Mouse (Mus musculus) ES-E14 (cell line): ENCODE data around the gene Gnb1. TPM values are rescaled to one million over a fixed set of nuclear protein-coding genes. Genes with fewer than 3 reads are reported as not detected.

Experiments used
- DNase-seq: peaks from one replicate; pipeline ENCODE4 v3.0.0-alpha.2; 2013; ENCODE audit warnings: low read depth, low spot score
- H3K27ac ChIP-seq: 2 replicates; pipeline ENCODE4 v1.5.1; 2012; ENCODE audit warnings: low read depth, mild to moderate bottlenecking, low read length, moderate library complexity, mixed read lengths; ENCODE audit not compliant: poor library complexity, insufficient read depth, severe bottlenecking
- H3K36me3 ChIP-seq: 2 replicates; pipeline ENCODE4 v1.6.1; 2012; ENCODE audit warnings: mild to moderate bottlenecking, low read length, moderate library complexity, mixed read lengths; ENCODE audit not compliant: control insufficient read depth, poor library complexity, insufficient read depth, severe bottlenecking
- H3K4me1 ChIP-seq, 2 experiments: fragments of 150-350 bp in 1 of 2; sonication (generic) in 1 of 2; 2 replicates each; pipeline ENCODE4 v1.6.1; 2012; ENCODE audit warnings: low read length in 2 of 2, mild to moderate bottlenecking in 1 of 2, mixed read lengths in 1 of 2; ENCODE audit not compliant: control insufficient read depth in 2 of 2, insufficient read depth in 2 of 2, poor library complexity in 1 of 2
- H3K4me3 ChIP-seq, 2 experiments: fragments of 150-350 bp in 1 of 2; sonication (generic) in 1 of 2; 2 replicates each; pipeline ENCODE4 v1.5.1; 2012; ENCODE audit warnings: low read length in 2 of 2, low read depth in 1 of 2, mild to moderate bottlenecking in 1 of 2, mixed read lengths in 1 of 2; ENCODE audit not compliant: insufficient read depth in 1 of 2, poor library complexity in 1 of 2, severe bottlenecking in 1 of 2
- H3K9ac ChIP-seq: 2 replicates; pipeline ENCODE4 v1.6.1; 2012; ENCODE audit warnings: low read depth, mild to moderate bottlenecking, low read length, mixed read lengths; ENCODE audit not compliant: poor library complexity, insufficient read depth, severe bottlenecking
- H3K9me3 ChIP-seq: fragments of 150-350 bp; sonication (generic); 2 replicates; pipeline ENCODE4 v1.6.1; 2012; ENCODE audit warnings: low read depth, mild to moderate bottlenecking, low read length; ENCODE audit not compliant: control insufficient read depth, insufficient read depth
- CHD2 ChIP-seq: IDR thresholded peaks from 2 replicates; pipeline ENCODE4 v1.6.1; 2014; ENCODE audit warnings: mild to moderate bottlenecking, low read depth, low read length, inconsistent platforms
- HCFC1 ChIP-seq: IDR thresholded peaks from 2 replicates; pipeline ENCODE4 v1.6.1; 2012; ENCODE audit warnings: low read length, inconsistent platforms, borderline replicate concordance; ENCODE audit not compliant: insufficient read depth
- MAFK ChIP-seq: IDR thresholded peaks from 2 replicates; pipeline ENCODE4 v1.6.1; 2014; ENCODE audit warnings: mild to moderate bottlenecking, low read depth, low read length, inconsistent platforms; ENCODE audit not compliant: insufficient read depth
- ZC3H11A ChIP-seq: IDR thresholded peaks from 2 replicates; pipeline ENCODE4 v1.6.1; 2012; ENCODE audit warnings: low read depth, mild to moderate bottlenecking, inconsistent platforms, low read length, borderline replicate concordance
- ZNF384 ChIP-seq: IDR thresholded peaks from 2 replicates; pipeline ENCODE4 v1.6.1; 2012; ENCODE audit warnings: low read depth, low read length, inconsistent platforms
- in situ Hi-C, 2 experiments: fragments of 600-800 bp; cut with MboI; formaldehyde crosslinking; loops; one replicate each; pipeline ENCODE4 v1.15.1; 2025; ENCODE audit warnings: low sequenced_read_pairs in 2 of 2, inconsistent platforms in 1 of 2; ENCODE audit not compliant: unreplicated experiment in 2 of 2
- total RNA-seq: library from RNA; depleted of rRNA; stranded (reverse); fragments of 300-350 nt; gene quantifications from 2 replicates; pipeline ENCODE4 v1.2.3, GENCODE M21; 2012

The Gnb1 gene
- total RNA-seq, 1 experiment, result 156 TPM

DNA sequence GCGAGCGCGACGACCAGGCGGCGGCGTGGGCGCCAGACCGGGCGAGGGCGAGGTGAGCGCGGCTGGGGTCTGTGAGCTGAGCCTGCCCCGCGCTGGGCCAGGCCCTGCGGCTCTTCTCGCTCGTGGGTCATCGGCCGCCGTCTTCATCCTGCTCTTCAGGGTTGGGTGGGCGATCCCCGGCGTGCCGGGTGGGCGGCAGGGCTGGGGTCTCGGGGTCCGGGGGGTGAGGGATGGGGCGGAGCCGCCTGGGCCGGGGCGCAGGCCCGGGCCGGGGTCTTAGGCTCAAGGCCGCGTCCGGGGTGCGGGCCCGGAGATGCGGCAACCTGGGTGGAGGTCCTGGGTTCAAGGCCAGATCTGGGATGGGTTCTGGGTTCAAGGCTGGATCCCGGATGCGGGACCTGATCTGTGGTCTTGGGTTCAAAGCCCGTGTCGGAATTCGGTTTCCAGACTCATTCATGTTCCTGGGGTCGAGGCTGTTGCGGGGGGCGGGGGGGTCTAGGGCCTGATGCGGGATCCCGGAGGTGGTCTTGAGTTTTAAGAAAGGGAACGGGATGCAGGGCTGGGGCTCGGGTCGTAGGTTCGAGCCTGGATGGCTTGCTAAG lies 469 bp downstream of the Gnb1 start:
- in situ Hi-C loops, result no loop called here
- TF ChIP-seq HCFC1, result no peak
- TF ChIP-seq ZC3H11A, result no peak
- TF ChIP-seq CHD2, result no peak
- no peak for TF ChIP-seq MAFK
- TF ChIP-seq ZNF384, result no peak
- peaks cover 2 to 17% of the 10 kb centered on the region in 2 experiments; a peak in 3 of 4 replicates for H3K4me1 ChIP-seq
- H3K9ac ChIP-seq, result peak overlapping the region; percentile 93
- no peaks in the 10 kb centered on the region for H3K9me3 ChIP-seq
- H3K4me3 ChIP-seq, result peak overlapping the region; percentile 85 to 98
- no peak for DNase-seq
- no peaks in the 10 kb centered on the region for H3K36me3 ChIP-seq
- H3K27ac ChIP-seq, result peak overlapping the region; percentile 73

DNA sequence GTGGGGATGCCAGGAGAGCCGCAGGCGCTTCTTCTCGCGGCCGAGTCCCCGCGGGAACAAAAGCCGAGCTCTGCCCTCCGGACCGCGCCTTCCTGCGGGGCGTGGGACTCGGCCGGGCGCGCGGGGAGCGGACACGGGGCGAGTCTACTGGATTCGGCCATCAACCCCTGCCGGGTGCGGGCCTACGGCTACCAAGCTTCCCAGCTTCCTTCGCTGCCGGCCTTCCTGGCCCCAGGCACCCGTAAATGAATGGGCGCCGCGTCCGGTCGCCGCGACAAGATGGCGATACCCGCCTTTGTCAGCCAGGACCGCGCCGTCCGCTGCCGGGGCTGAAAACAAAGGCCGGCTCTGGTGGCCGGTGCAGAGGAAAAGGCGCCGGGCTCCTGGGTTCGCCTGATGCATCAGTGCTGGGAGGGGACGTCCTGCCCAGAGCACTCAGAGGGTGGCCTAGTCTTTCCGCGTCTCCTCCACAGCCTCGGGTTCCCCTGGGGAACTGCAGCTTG lies 1.0 kb downstream of the Gnb1 start:
- Histone ChIP-seq H3K9ac (peak overlapping the region; percentile 93), H3K36me3 (no peaks in the 10 kb centered on the region), H3K4me1 (peaks cover 2 to 17% of the 10 kb centered on the region in 2 experiments; a peak in 3 of 4 replicates), H3K4me3 (peak overlapping the region; percentile 85 to 98), H3K9me3 (no peaks in the 10 kb centered on the region), H3K27ac (peak overlapping the region; percentile 73; the same call in 1 of the 2 replicates)
- in situ Hi-C loops, result no loop called here
- DNase-seq, result no peak
- TF ChIP-seq CHD2 (no peak), MAFK (no peak), ZC3H11A (no peak), ZNF384 (0 out of 2 replicates have a peak, but pooled peaks have one; percentile 22)

DNA sequence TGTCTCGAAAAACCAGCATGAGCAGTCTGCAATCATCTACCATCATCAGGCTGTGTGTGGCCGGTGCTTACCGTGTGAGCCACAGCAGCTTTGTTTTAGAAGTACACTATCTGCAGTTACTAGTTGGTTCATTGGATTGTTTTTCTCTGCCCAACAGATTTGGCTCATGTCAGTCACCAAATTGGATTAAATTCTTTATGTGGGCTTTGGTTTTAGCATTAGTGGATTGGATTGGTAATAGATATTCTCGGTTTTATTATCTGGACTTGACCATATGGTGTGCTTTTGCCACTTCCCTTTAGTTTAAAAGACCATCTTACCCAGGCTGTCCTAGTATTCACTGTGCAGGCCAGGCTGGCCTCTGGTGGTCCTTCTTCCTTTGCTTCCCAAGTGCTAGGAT lies 3.7 kb downstream of the Gnb1 start:
- no peaks in the 10 kb centered on the region for H3K36me3 ChIP-seq
- 0 out of 2 replicates have a peak overlapping the region, but pooled peaks have one; percentile 41 for H3K9ac ChIP-seq
- DNase-seq, result no peak
- no peak overlapping the region for H3K4me3 ChIP-seq
- no peak overlapping the region for H3K27ac ChIP-seq
- no peaks in the 10 kb centered on the region for H3K9me3 ChIP-seq
- H3K4me1 ChIP-seq, result peaks cover 4 to 7% of the 10 kb centered on the region in 2 experiments; a peak in 2 of 4 replicates
- TF ChIP-seq CHD2, result no peak
- no peak for TF ChIP-seq ZNF384
- no peak for TF ChIP-seq MAFK
- no peak for TF ChIP-seq HCFC1
- no peak for TF ChIP-seq ZC3H11A
- in situ Hi-C loops, result no loop called here

DNA sequence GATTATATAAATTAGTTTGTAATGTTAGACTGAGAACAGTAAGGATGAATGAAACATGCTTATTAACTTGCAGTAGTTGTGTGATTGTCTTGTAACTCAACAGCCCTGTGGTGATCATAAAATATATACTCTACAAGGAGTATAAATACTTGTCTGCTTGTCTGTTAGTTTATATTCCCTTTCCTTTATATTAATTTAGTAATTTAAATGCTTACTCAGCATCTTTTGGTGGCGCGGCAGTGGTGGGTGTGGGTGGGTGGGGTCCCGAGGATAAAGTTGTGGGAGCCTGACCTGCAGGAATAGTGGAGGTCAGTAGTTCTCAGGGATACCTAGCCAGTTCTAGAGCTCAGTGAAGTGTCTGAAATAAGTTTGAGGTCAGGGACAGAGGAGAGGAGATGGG lies 6.8 kb downstream of the Gnb1 start:
- TF ChIP-seq ZC3H11A, result no peak
- TF ChIP-seq CHD2, result no peak
- peak; percentile 86 for TF ChIP-seq MAFK
- no peak overlapping the region for H3K9ac ChIP-seq
- H3K27ac ChIP-seq, result no peak overlapping the region
- H3K4me3 ChIP-seq, result no peak overlapping the region
- H3K4me1 ChIP-seq, result peaks cover 4 to 7% of the 10 kb centered on the region in 2 experiments; a peak in 2 of 4 replicates
- no peak for DNase-seq
- in situ Hi-C loops, result no loop called here
- no peaks in the 10 kb centered on the region; the same call in 1 of the 2 replicates for H3K36me3 ChIP-seq
- H3K9me3 ChIP-seq, result no peaks in the 10 kb centered on the region

DNA sequence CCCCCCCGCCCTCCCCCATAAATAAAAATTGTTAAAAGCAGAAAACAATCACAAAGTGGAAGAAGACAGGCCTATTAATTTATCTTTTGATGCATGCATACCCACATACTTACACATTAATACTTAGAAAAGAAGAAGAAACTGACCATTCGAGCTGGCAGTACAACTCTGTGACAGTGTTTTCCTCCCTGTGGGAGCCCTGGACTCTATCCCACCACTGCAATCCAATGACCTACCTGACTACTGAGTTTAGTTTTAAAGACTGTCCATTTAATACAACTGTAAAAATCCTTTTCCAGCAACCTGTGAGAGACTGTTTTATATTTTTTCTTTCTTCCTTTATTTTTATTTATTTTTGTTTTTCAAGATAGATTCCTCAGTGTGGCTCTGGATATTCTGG lies 10.0 kb downstream of the Gnb1 start:
- Histone ChIP-seq H3K27ac (no peak overlapping the region), H3K4me3 (no peak overlapping the region), H3K36me3 (no peaks in the 10 kb centered on the region; the same call in 1 of the 2 replicates), H3K4me1 (peaks cover 8 to 19% of the 10 kb centered on the region in 2 experiments; a peak in 3 of 4 replicates), H3K9me3 (no peaks in the 10 kb centered on the region), H3K9ac (no peak overlapping the region)
- no peak for DNase-seq
- TF ChIP-seq CHD2 (no peak), ZNF384 (no peak), MAFK (no peak), HCFC1 (no peak), ZC3H11A (no peak)
- in situ Hi-C loops, result no loop called here
